Mouse (Mus musculus) midbrain, embryonic 10.5 days (tissue): ENCODE results near the gene Unc45b. TPM values are rescaled to one million over a fixed set of nuclear protein-coding genes. Genes with fewer than 3 reads are reported as not detected.

Experiments
- DNase-seq: peaks from one replicate; pipeline ENCODE4 v3.0.0-alpha.2; 2017; ENCODE audit warnings: low spot score
- H3K27ac ChIP-seq: fragments of 300-500 bp; sonication (generic); replicated peaks from 2 replicates; pipeline ENCODE4 v1.5.1; 2016; ENCODE audit warnings: mild to moderate bottlenecking
- H3K27me3 ChIP-seq: fragments of 300-500 bp; sonication (generic); 2 replicates; pipeline ENCODE4 v1.6.1; 2016; ENCODE audit warnings: low read depth, mild to moderate bottlenecking; ENCODE audit not compliant: poor library complexity, severe bottlenecking
- H3K36me3 ChIP-seq: fragments of 300-500 bp; sonication (generic); 2 replicates; pipeline ENCODE4 v1.6.1; 2016; ENCODE audit warnings: mild to moderate bottlenecking, moderate library complexity
- H3K4me1 ChIP-seq: fragments of 300-500 bp; sonication (generic); 2 replicates; pipeline ENCODE4 v1.6.1; 2016
- H3K4me3 ChIP-seq: fragments of 300-500 bp; sonication (generic); 2 replicates; pipeline ENCODE4 v1.5.1; 2016; ENCODE audit warnings: mild to moderate bottlenecking, moderate library complexity
- H3K9me3 ChIP-seq: fragments of 300-500 bp; sonication (generic); replicated peaks from 2 replicates; pipeline ENCODE4 v1.6.1; 2016; ENCODE audit warnings: mild to moderate bottlenecking
- WGBS: fragments of 180-500 bp; shearing (Covaris S2); methylation state at CpG from one replicate; pipeline ENCODE4 v1.1.7; 2016; 5-methylcytosine and 5-hydroxymethylcytosine counted together
- polyA plus RNA-seq: library from polyadenylated mRNA; unstranded; fragments of >200 nt; fragmentation: Nextera tagmentation; extraction: Ambion mirVana; gene quantifications from 2 replicates; pipeline ENCODE4 v1.2.1, GENCODE M21; 2016

The Unc45b gene
- 0.26 and 0.30 TPM in 2 replicates for polyA plus RNA-seq

GRCm38 (mm10) chr11:82910250-82910649 lies at the start of gene Unc45b:
TSS of gene Unc45b (plus strand) at chr11:82910550.
- no peak for DNase-seq
- Histone ChIP-seq H3K36me3 (peaks cover 15% of the 10 kb centered on the region), H3K4me1 (peaks cover 15% of the 10 kb centered on the region), H3K27me3 (peaks cover 36% of the 10 kb centered on the region), H3K27ac (no peak within 1 kb of the TSS), H3K9me3 (no peaks in the 10 kb centered on the region), H3K4me3 (no peak within 1 kb of the TSS)
- 91% methylated on average over 4 of the region's 4 CpGs for WGBS

- 90% methylated on average over 6 of the region's 6 CpGs for WGBS
- Histone ChIP-seq H3K4me3 (no peak overlapping the region), H3K27me3 (no peaks in the 10 kb centered on the region), H3K9me3 (no peaks in the 10 kb centered on the region), H3K4me1 (peaks cover 18% of the 10 kb centered on the region), H3K27ac (no peak overlapping the region), H3K36me3 (no peaks in the 10 kb centered on the region)
- DNase-seq = no peak
Observed at GRCm38 (mm10) chr11:82860759-82861158, 49.6 kb upstream of the Unc45b start.

DNA sequence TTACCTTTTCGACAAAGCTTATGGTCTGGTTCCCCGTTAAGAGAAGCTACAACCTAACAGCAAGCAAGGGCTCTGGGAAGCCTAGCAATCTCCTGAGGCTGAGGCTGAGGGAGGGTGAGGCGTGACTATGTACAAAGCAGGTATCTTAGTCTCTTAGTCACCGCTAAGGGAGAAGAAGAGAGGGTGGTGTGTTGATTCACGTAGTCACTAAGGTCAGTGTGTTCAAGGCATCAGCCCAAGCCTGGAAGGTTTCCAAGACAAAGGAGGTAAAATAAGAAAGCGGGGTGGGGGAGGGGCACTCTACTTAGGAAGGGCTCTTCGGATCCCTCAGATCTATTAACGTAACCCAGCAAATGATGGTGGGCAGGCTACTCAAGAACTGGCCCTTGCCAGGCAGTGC lies 48.8 kb upstream of the Unc45b start:
- DNase-seq = no peak
- H3K27ac ChIP-seq = peak overlapping the region; percentile 9; the same call in 1 of the 2 replicates
- no peaks in the 10 kb centered on the region for H3K9me3 ChIP-seq
- H3K4me1 ChIP-seq = peaks cover 15% of the 10 kb centered on the region
- H3K27me3 ChIP-seq = no peaks in the 10 kb centered on the region
- H3K36me3 ChIP-seq = no peaks in the 10 kb centered on the region
- WGBS = 76% methylated on average over 8 of the region's 8 CpGs
- H3K4me3 ChIP-seq = no peak overlapping the region

- Histone ChIP-seq H3K4me3 (no peak overlapping the region), H3K9me3 (no peaks in the 10 kb centered on the region), H3K36me3 (no peaks in the 10 kb centered on the region), H3K27me3 (no peaks in the 10 kb centered on the region), H3K27ac (no peak overlapping the region), H3K4me1 (peaks cover 16% of the 10 kb centered on the region)
- DNase-seq = no peak
- 91% methylated on average over 9 of the region's 9 CpGs for WGBS
Observed at GRCm38 (mm10) chr11:82862638-82863037, 47.7 kb upstream of the Unc45b start.

GRCm38 (mm10) chr11:82863059-82863458 lies 47.3 kb upstream of the Unc45b start:
- WGBS = 81% methylated on average over 2 of the region's 2 CpGs
- no peaks in the 10 kb centered on the region for H3K36me3 ChIP-seq
- peaks cover 16% of the 10 kb centered on the region for H3K4me1 ChIP-seq
- no peaks in the 10 kb centered on the region for H3K27me3 ChIP-seq
- H3K9me3 ChIP-seq = no peaks in the 10 kb centered on the region
- H3K27ac ChIP-seq = no peak overlapping the region
- no peak overlapping the region for H3K4me3 ChIP-seq
- DNase-seq = no peak

DNA sequence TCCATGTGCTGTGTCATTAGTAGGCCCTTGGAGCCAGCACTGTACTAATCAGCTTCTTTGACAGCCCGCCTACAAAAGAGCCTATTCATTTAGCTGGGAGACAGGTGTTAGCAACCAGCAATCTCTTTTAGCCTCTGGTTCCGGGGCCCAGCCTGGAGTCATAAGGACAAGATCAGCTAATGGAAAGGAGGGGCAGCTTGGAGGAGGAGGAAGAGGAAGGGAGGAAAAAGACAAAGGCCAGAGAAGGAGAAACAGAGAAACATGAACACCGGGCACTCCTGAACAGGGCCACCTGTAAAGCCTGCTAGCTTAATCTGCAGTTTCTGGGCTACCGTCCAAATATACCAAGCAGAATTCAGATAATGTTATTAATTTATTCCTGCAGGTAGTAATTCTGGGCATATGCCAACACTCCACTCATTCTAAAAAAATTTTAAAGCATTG lies 46.8 kb upstream of the Unc45b start:
- Histone ChIP-seq H3K9me3 (no peaks in the 10 kb centered on the region), H3K4me3 (no peak overlapping the region), H3K36me3 (no peaks in the 10 kb centered on the region), H3K4me1 (peaks cover 16% of the 10 kb centered on the region), H3K27ac (no peak overlapping the region), H3K27me3 (no peaks in the 10 kb centered on the region)
- 76% methylated on average over 4 of the region's 4 CpGs for WGBS
- DNase-seq = no peak

DNA sequence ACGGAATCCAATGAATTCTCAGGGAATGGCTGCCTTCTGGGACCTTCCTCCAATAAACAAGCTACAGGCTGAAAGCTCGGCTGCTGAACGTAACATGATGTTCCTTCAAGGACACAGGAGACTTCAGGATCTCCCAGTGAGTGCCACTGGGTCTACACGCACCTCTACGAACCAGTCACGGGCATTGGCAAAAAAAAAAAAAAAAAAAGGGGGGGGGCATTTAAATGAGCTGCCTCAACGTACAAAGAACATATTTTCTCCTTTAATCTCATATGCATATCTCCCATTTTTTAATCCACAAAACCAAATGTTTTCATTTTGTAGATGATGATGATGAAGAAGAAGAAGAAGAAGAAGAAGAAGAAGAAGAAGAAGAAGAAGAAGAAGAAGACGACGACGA lies 44.4 kb upstream of the Unc45b start:
- Histone ChIP-seq H3K4me3 (no peak overlapping the region), H3K9me3 (no peaks in the 10 kb centered on the region), H3K36me3 (no peaks in the 10 kb centered on the region), H3K4me1 (peaks cover 28% of the 10 kb centered on the region), H3K27me3 (0 out of 2 replicates have a peak, but pooled peaks cover 6% of the 10 kb centered on the region), H3K27ac (no peak overlapping the region)
- 78% methylated on average over 10 of the region's 10 CpGs for WGBS
- DNase-seq = no peak

DNA sequence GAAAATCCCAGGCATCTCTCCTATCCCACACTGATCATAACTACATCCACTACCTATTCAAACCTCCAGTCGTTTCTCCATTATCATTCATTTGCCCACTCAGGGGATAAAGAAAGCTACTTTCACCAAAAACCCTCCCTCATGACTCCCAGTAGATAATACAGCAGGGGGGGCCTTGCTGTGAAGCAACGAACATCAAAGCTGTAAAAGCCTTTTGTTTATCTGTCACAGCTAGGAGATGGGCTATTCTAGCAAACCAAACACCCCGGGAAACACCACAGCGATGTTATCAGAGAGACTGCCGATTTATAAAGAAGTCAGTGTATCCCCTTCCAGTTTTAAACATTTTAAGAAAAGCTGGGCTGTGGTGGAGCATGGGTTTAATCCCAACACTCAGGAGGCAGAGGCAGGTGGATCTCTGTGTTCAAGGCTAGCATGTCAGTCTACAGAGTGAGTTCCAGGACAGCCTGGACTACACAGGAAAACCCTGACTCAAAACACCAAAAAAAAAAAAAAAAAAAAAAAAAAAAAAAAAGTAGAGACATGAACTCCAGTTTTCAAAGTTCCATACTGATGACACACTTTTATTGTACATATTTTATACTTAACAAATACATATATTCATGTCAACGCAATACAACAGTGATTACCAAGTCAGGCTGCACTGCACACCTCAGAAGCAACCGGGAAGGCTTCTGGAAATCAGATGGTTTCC lies 43.3 kb upstream of the Unc45b start:
- 34% methylated on average over 7 of the region's 7 CpGs for WGBS
- DNase-seq = no peak
- Histone ChIP-seq H3K9me3 (no peaks in the 10 kb centered on the region), H3K27me3 (0 out of 2 replicates have a peak, but pooled peaks cover 6% of the 10 kb centered on the region), H3K4me3 (no peak overlapping the region), H3K27ac (no peak overlapping the region), H3K36me3 (no peaks in the 10 kb centered on the region), H3K4me1 (peaks cover 22% of the 10 kb centered on the region)

DNA sequence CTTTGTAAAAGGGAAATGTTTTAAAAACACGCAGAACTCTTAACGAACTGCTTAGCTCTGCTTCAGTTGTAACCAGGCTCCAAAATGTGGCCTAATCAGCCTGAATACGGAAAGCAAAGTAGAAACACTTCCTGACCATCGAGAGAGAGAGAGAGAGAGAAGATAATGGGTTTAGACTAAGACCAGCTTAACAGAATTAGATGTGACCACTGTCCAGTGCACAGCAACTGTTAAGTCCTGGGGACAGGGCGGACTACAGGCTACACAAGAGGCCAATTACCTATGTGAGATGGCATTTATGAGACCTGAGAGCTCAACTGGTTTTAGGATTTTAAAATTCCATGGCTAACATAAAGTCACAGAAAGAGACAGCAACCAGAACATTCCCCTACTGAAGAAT lies 42.4 kb upstream of the Unc45b start:
- no peak overlapping the region for H3K27ac ChIP-seq
- no peak overlapping the region for H3K4me3 ChIP-seq
- H3K27me3 ChIP-seq = 0 out of 2 replicates have a peak, but pooled peaks cover 6% of the 10 kb centered on the region
- H3K36me3 ChIP-seq = no peaks in the 10 kb centered on the region
- no peak for DNase-seq
- H3K4me1 ChIP-seq = peaks cover 19% of the 10 kb centered on the region
- WGBS = 71% methylated on average over 5 of the region's 5 CpGs
- H3K9me3 ChIP-seq = no peaks in the 10 kb centered on the region

DNA sequence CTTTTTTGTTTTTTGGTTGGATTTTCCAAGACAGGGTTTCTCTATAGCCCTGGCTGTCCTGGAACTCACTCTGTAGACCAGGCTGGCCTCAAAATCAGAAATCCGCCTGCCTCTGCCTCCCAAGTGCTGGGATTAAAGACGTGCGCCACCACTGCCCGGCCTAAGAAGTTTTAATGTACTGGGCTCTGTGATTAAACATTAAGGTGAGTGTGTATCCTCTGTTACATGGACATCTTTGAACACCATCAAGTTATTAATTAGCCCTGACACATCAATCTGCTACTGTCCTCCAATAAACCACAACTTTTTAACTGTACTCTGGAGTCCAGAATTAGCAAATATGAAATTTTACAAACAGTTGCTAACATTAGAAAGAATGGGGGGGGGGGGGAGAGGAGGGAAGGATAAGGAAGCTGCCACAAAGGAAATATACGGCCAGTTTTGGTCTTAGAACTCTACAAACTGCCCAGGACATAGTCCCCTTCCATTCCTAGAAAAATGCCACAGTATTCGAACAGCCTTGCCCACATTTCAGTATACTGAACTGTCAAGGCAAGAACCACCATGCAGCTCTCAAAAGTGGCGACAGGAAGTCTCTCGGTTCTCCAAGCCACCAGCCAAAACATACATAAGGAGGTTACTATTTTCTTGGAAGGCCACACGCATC lies 40.7 kb upstream of the Unc45b start:
- Histone ChIP-seq H3K27me3 (0 out of 2 replicates have a peak, but pooled peaks cover 6% of the 10 kb centered on the region), H3K9me3 (no peaks in the 10 kb centered on the region), H3K36me3 (no peaks in the 10 kb centered on the region), H3K4me3 (peak overlapping the region; percentile 87), H3K4me1 (peaks cover 16% of the 10 kb centered on the region), H3K27ac (no peak overlapping the region)
- WGBS = 77% methylated on average over 9 of the region's 9 CpGs
- DNase-seq = no peak

DNA sequence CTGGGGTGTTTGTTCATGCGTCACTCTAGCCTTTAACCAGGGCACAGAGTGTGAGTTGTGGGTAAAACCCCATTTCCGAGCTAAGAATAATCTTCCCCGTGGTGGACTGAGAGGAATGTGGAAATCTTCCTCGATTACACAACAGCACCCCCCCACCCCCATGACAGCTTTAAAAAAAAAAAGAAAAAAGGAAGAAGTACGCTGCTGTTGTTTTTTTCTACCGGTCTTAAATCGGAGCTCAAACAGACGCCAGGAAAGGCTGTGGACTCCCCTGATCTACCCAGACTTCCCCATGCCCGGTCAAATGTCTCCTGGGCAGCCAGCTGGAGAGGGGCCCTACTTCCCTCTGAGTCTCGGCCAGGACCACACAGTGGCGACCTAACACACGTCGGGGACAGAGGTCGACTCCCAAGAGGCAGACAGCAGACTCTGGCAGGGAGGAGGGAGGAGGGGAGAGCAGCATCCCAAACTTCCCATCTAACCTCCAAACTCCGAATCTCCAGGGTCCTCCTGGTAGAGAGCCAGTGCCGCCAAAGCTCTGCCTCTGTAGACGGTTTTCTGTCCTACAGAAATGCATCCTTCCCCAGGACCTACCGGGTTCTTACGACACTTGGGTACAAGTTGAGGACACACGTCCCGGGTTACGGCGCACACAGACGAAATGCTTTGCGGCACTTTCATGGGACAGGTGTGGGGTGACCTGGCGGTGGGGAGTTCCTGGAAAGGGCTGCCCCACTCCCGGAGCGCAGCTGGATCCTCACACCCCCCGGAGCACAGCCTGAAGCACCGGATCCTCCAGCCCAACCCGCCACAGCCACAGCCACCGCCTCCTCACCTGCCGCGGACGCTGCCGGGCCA lies 39.9 kb upstream of the Unc45b start:
- Histone ChIP-seq H3K4me3 (peak overlapping the region; percentile 87), H3K27ac (peak overlapping the region; percentile 87), H3K36me3 (no peaks in the 10 kb centered on the region), H3K9me3 (no peaks in the 10 kb centered on the region), H3K27me3 (0 out of 2 replicates have a peak, but pooled peaks cover 6% of the 10 kb centered on the region), H3K4me1 (peaks cover 16% of the 10 kb centered on the region)
- 5% methylated on average over 36 of the region's 36 CpGs for WGBS
- DNase-seq = peak; percentile 55

DNA sequence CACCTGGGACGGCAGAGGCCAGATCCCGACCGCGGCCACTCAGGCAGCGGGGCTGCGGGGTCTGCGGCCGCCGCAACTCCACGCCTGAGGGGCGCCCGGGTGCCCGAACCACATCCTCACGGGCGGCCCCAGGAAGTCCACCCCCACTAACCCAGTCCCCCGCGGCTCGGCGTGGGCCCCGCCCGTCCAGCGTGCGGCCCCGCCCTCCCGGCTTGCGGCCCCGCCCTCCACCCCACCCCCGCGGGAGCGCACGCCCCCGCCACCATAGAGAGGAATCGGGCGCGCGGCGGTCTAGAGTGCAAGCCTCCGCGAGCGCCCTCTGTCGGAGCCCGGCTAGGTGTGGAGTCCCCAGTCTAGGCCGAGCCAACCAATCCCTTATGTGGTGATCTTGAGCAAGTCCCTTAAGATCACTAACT lies 39.3 kb upstream of the Unc45b start, which contains the start of gene Rffl:
TSS of gene Rffl (minus strand) at position 180 of the 416 bp plus-strand sequence.
- DNase-seq = peak; percentile 91
- H3K9me3 ChIP-seq = no peaks in the 10 kb centered on the region
- peak within 1 kb of the TSS; percentile 87 for H3K27ac ChIP-seq
- under 1% methylated on average over 43 of the region's 43 CpGs for WGBS
- peaks cover 16% of the 10 kb centered on the region for H3K4me1 ChIP-seq
- H3K27me3 ChIP-seq = 0 out of 2 replicates have a peak, but pooled peaks cover 6% of the 10 kb centered on the region
- no peaks in the 10 kb centered on the region for H3K36me3 ChIP-seq
- H3K4me3 ChIP-seq = peak within 1 kb of the TSS; percentile 87
